Mouse (Mus musculus) MEL (cell line): ENCODE data around the gene Dyrk1a. TPM values are rescaled to one million over a fixed set of nuclear protein-coding genes. Genes with fewer than 3 reads are reported as not detected.
A peak's percentile ranks its signal among the peaks of the same experiment; 100 is the strongest.

Source experiments
- DNase-seq: peaks from one replicate; pipeline ENCODE4 v3.0.0; 2011; ENCODE audit warnings: low read depth, low spot score
- H3K27ac ChIP-seq: 2 replicates; pipeline ENCODE4 v1.5.1; 2012; ENCODE audit warnings: low read depth, mild to moderate bottlenecking, control low read depth, low read length, moderate library complexity; ENCODE audit not compliant: control insufficient read depth
- H3K27me3 ChIP-seq, 2 experiments: fragments of 150-350 bp in 1 of 2; sonication (generic) in 1 of 2; 2 replicates each; pipeline ENCODE4 v1.6.1; 2012; ENCODE audit warnings: low read length in 2 of 2, mild to moderate bottlenecking in 2 of 2, improper control_type of control experiment in 1 of 2, moderate library complexity in 1 of 2; ENCODE audit not compliant: insufficient read depth in 2 of 2, control insufficient read depth in 1 of 2
- H3K36me3 ChIP-seq, 2 experiments: 2 replicates each; pipeline ENCODE4 v1.6.1; 2012 to 2014; ENCODE audit warnings: low read length in 2 of 2, improper control_type of control experiment in 1 of 2, inconsistent platforms in 1 of 2, mild to moderate bottlenecking in 1 of 2; ENCODE audit not compliant: insufficient read depth in 2 of 2, control insufficient read depth in 1 of 2
- H3K4me1 ChIP-seq, 2 experiments: fragments of 150-350 bp in 1 of 2; sonication (generic) in 1 of 2; 2 replicates each; pipeline ENCODE4 v1.6.1; 2012; ENCODE audit warnings: low read length in 2 of 2, improper control_type of control experiment in 1 of 2, mild to moderate bottlenecking in 1 of 2; ENCODE audit not compliant: insufficient read depth in 2 of 2, control insufficient read depth in 1 of 2
- H3K4me3 ChIP-seq, 2 experiments: fragments of 150-350 bp in 1 of 2; sonication (generic) in 1 of 2; 2 replicates each; pipeline ENCODE4 v1.5.1; 2012; ENCODE audit warnings: low read depth in 2 of 2, low read length in 2 of 2, mild to moderate bottlenecking in 2 of 2, moderate library complexity in 2 of 2, control low read depth in 1 of 2, improper control_type of control experiment in 1 of 2; ENCODE audit not compliant: control insufficient read depth in 1 of 2, insufficient read depth in 1 of 2
- H3K79me2 ChIP-seq: 2 replicates; pipeline ENCODE4 v1.6.1; 2012; ENCODE audit warnings: mild to moderate bottlenecking, low read length, moderate library complexity; ENCODE audit not compliant: control insufficient read depth, poor library complexity, insufficient read depth
- H3K9ac ChIP-seq: 2 replicates; pipeline ENCODE4 v1.6.1; 2012; ENCODE audit warnings: low read depth, mild to moderate bottlenecking, control low read depth, low read length, moderate library complexity; ENCODE audit not compliant: control insufficient read depth, poor library complexity, severe bottlenecking
- H3K9me3 ChIP-seq: fragments of 150-350 bp; sonication (generic); replicated peaks from 2 replicates; pipeline ENCODE4 v1.6.1; 2012; ENCODE audit warnings: mild to moderate bottlenecking, low read length, improper control_type of control experiment, moderate library complexity; ENCODE audit not compliant: insufficient read depth
- BHLHE40 ChIP-seq: IDR thresholded peaks from 2 replicates; pipeline ENCODE4 v1.6.1; 2012; ENCODE audit warnings: low read depth, mild to moderate bottlenecking, inconsistent platforms, low read length, improper control_type of control experiment, borderline replicate concordance
- CHD2 ChIP-seq: IDR thresholded peaks from 2 replicates; pipeline ENCODE4 v1.6.1; 2011; ENCODE audit warnings: low read length, improper control_type of control experiment
- CTCF ChIP-seq, 3 experiments: IDR thresholded peaks in 2 of 3; conservative IDR thresholded peaks in 1 of 3; 2 replicates each; pipeline ENCODE4 v1.5.1; 2011 to 2012; ENCODE audit warnings: low read length in 3 of 3, low read depth in 2 of 3, mild to moderate bottlenecking in 2 of 3, improper control_type of control experiment in 1 of 3, inconsistent platforms in 1 of 3, mixed read lengths in 1 of 3, moderate library complexity in 1 of 3; ENCODE audit not compliant: control insufficient read depth in 1 of 3, insufficient read depth in 1 of 3, poor library complexity in 1 of 3, severe bottlenecking in 1 of 3
- EP300 ChIP-seq, 2 experiments: IDR thresholded peaks; 2 replicates each; pipeline ENCODE4 v1.6.1; 2011; ENCODE audit warnings: improper control_type of control experiment in 2 of 2, low read length in 2 of 2, low read depth in 1 of 2, mild to moderate bottlenecking in 1 of 2
- HCFC1 ChIP-seq: IDR thresholded peaks from 2 replicates; pipeline ENCODE4 v1.6.1; 2012; ENCODE audit warnings: low read depth, mild to moderate bottlenecking, inconsistent platforms, low read length, improper control_type of control experiment, moderate library complexity
- KAT2A ChIP-seq: conservative IDR thresholded peaks from 2 replicates; pipeline ENCODE4 v1.6.1; 2012; ENCODE audit warnings: low read depth, low read length, improper control_type of control experiment, inconsistent platforms
- MAX ChIP-seq: IDR thresholded peaks from 2 replicates; pipeline ENCODE4 v1.6.1; 2011; ENCODE audit warnings: low read length, improper control_type of control experiment
- MAZ ChIP-seq: IDR thresholded peaks from 2 replicates; pipeline ENCODE4 v1.6.1; 2012; ENCODE audit warnings: low read depth, mild to moderate bottlenecking, inconsistent platforms, low read length, improper control_type of control experiment
- MXI1 ChIP-seq: IDR thresholded peaks from 2 replicates; pipeline ENCODE4 v1.6.1; 2011; ENCODE audit warnings: mild to moderate bottlenecking, low read depth, low read length, improper control_type of control experiment
- MYB ChIP-seq: IDR thresholded peaks from 2 replicates; pipeline ENCODE4 v1.6.1; 2011; ENCODE audit warnings: mild to moderate bottlenecking, low read depth, low read length, improper control_type of control experiment
- MYC ChIP-seq: IDR thresholded peaks from 2 replicates; pipeline ENCODE4 v1.6.1; 2011; ENCODE audit warnings: low read depth, mild to moderate bottlenecking, low read length, improper control_type of control experiment, moderate library complexity
- NELFE ChIP-seq: IDR thresholded peaks from 2 replicates; pipeline ENCODE4 v1.6.1; 2011; ENCODE audit warnings: low read depth, low read length, improper control_type of control experiment
- NRF1 ChIP-seq: IDR thresholded peaks from 2 replicates; pipeline ENCODE4 v1.6.1; 2014; ENCODE audit warnings: low read depth, mild to moderate bottlenecking, inconsistent platforms, low read length, improper control_type of control experiment, moderate library complexity; ENCODE audit not compliant: poor library complexity, insufficient read depth, severe bottlenecking
- POLR2A ChIP-seq, 2 experiments: IDR thresholded peaks; 2 replicates each; pipeline ENCODE4 v1.6.1; 2011 to 2012; ENCODE audit warnings: low read length in 2 of 2, mild to moderate bottlenecking in 2 of 2, control low read depth in 1 of 2, improper control_type of control experiment in 1 of 2, low read depth in 1 of 2, moderate library complexity in 1 of 2; ENCODE audit not compliant: control insufficient read depth in 1 of 2, insufficient read depth in 1 of 2, poor library complexity in 1 of 2
- POLR2AphosphoS5 ChIP-seq: IDR thresholded peaks from 2 replicates; pipeline ENCODE4 v1.6.1; 2012; ENCODE audit warnings: low read depth, borderline replicate concordance, mild to moderate bottlenecking, inconsistent platforms, low read length, moderate library complexity, mixed read lengths
- RAD21 ChIP-seq: IDR thresholded peaks from 2 replicates; pipeline ENCODE4 v1.6.1; 2011; ENCODE audit warnings: mild to moderate bottlenecking, low read depth, low read length, improper control_type of control experiment
- RCOR1 ChIP-seq: IDR thresholded peaks from 2 replicates; pipeline ENCODE4 v1.6.1; 2012; ENCODE audit warnings: low read depth, mild to moderate bottlenecking, inconsistent platforms, low read length, improper control_type of control experiment
- SIN3A ChIP-seq: IDR thresholded peaks from 2 replicates; pipeline ENCODE4 v1.6.1; 2012; ENCODE audit warnings: low read length, improper control_type of control experiment, inconsistent platforms
- SMC3 ChIP-seq: IDR thresholded peaks from 2 replicates; pipeline ENCODE4 v1.6.1; 2011; ENCODE audit warnings: low read depth, low read length, improper control_type of control experiment
- TAL1 ChIP-seq: IDR thresholded peaks from 2 replicates; pipeline ENCODE4 v1.6.1; 2012; ENCODE audit warnings: mild to moderate bottlenecking, inconsistent platforms, low read length, moderate library complexity, mixed read lengths
- TBP ChIP-seq: IDR thresholded peaks from 2 replicates; pipeline ENCODE4 v1.8.0; 2011; ENCODE audit warnings: low read depth, low read length, improper control_type of control experiment
- UBTF ChIP-seq: IDR thresholded peaks from 2 replicates; pipeline ENCODE4 v1.6.1; 2012; ENCODE audit warnings: low read depth, mild to moderate bottlenecking, inconsistent platforms, low read length, improper control_type of control experiment, moderate library complexity, borderline replicate concordance; ENCODE audit not compliant: insufficient read depth
- USF2 ChIP-seq, 2 experiments: IDR thresholded peaks; 2 replicates each; pipeline ENCODE4 v1.6.1; 2011 to 2012; ENCODE audit warnings: improper control_type of control experiment in 2 of 2, low read length in 2 of 2, borderline replicate concordance in 1 of 2, inconsistent platforms in 1 of 2, low read depth in 1 of 2, mild to moderate bottlenecking in 1 of 2; ENCODE audit not compliant: insufficient read depth in 1 of 2
- ZC3H11A ChIP-seq: IDR thresholded peaks from 2 replicates; pipeline ENCODE4 v1.6.1; 2012; ENCODE audit warnings: low read depth, mild to moderate bottlenecking, inconsistent platforms, low read length, improper control_type of control experiment
- ZKSCAN1 ChIP-seq: IDR thresholded peaks from 2 replicates; pipeline ENCODE4 v1.6.1; 2012; ENCODE audit warnings: low read depth, mild to moderate bottlenecking, inconsistent platforms, low read length, improper control_type of control experiment, moderate library complexity
- ZNF384 ChIP-seq: IDR thresholded peaks from 2 replicates; pipeline ENCODE4 v1.6.1; 2012; ENCODE audit warnings: low read depth, mild to moderate bottlenecking, inconsistent platforms, low read length, improper control_type of control experiment
- polyA plus RNA-seq, 2 experiments: library from polyadenylated mRNA; stranded (reverse) in 1 of 2; unstranded in 1 of 2; fragments of >175 nt in 1 of 2; fragments of >200 nt in 1 of 2; gene quantifications; 2 replicates each; pipeline versions ENCODE4 v1.2.1 to v1.2.4; 2012; ENCODE audit warnings: low replicate concordance in 2 of 2, low read depth in 1 of 2; ENCODE audit not compliant: insufficient read length in 2 of 2, insufficient read depth in 1 of 2, missing spikeins in 1 of 2
- total RNA-seq: library from RNA; depleted of rRNA; stranded (reverse); fragments of 300-350 nt; gene quantifications from 2 replicates; pipeline ENCODE4 v1.2.3, GENCODE M21; 2012

The Dyrk1a gene
- total and polyA plus RNA-seq, 3 experiments, result 22.6 to 126 (median 34.7) TPM

- Histone ChIP-seq H3K27ac (no peak overlapping the region), H3K27me3 (no peaks in the 10 kb centered on the region; a peak in 1 of 4 replicates), H3K79me2 (no peaks in the 10 kb centered on the region), H3K4me3 (no peak overlapping the region), H3K9me3 (no peaks in the 10 kb centered on the region), H3K9ac (no peak overlapping the region), H3K4me1 (no peaks in the 10 kb centered on the region), H3K36me3 (no peaks in the 10 kb centered on the region)
- DNase-seq, result no peak
- no peak for TF ChIP-seq HCFC1
Measured at GRCm38 (mm10) chr16:94718919-94719318, 149.1 kb downstream of the Dyrk1a start.

- no peak for DNase-seq
- no peak overlapping the region for H3K27ac ChIP-seq
Measured at GRCm38 (mm10) chr16:94719488-94719887, 149.7 kb downstream of the Dyrk1a start.

GRCm38 (mm10) chr16:94720476-94721153, 150.8 kb downstream of the Dyrk1a start:
- TF ChIP-seq MXI1, result no peak
- no peak for TF ChIP-seq CHD2
- no peak for TF ChIP-seq POLR2AphosphoS5
- TF ChIP-seq ZNF384, result no peak
- no peak for TF ChIP-seq NRF1
- no peak for TF ChIP-seq KAT2A
- no peak for TF ChIP-seq TBP
- no peak for TF ChIP-seq MAZ
- TF ChIP-seq MAX, result no peak
- no peak for TF ChIP-seq USF2 (IDR thresholded peaks at IDR 0.05; ENCODE audit: borderline replicate concordance in 1 of 2, insufficient read depth in 1 of 2, low read depth in 1 of 2, low read length in 2 of 2)
- TF ChIP-seq SIN3A, result no peak
- no peak for TF ChIP-seq NELFE
- TF ChIP-seq POLR2A (IDR thresholded peaks at IDR 0.05; ENCODE audit: control insufficient read depth in 1 of 2, insufficient read depth in 1 of 2, low read depth in 1 of 2, low read length in 2 of 2, poor library complexity in 1 of 2), result no peak
- Histone ChIP-seq H3K9ac (no peak overlapping the region), H3K27me3 (no peaks in the 10 kb centered on the region; a peak in 1 of 4 replicates), H3K4me3 (no peak overlapping the region), H3K9me3 (no peaks in the 10 kb centered on the region), H3K4me1 (no peaks in the 10 kb centered on the region), H3K79me2 (no peaks in the 10 kb centered on the region), H3K27ac (no peak overlapping the region), H3K36me3 (no peaks in the 10 kb centered on the region)
- DNase-seq, result peak; percentile 45

More at GRCm38 (mm10) chr16:94719488-94719887, 149.7 kb downstream of the Dyrk1a start:
- TF ChIP-seq TAL1 (no peak), RCOR1 (no peak), UBTF (no peak), TBP (no peak), KAT2A (no peak), SMC3 (no peak), RAD21 (no peak), MYC (no peak), BHLHE40 (no peak), POLR2AphosphoS5 (no peak), MYB (no peak), EP300 (IDR thresholded peaks at IDR 0.05; ENCODE audit: low read depth in 1 of 2, low read length in 2 of 2) (no peak), CTCF (IDR thresholded peaks at IDR 0.05 in 2 of 3, conservative IDR thresholded peaks at IDR 0.05 in 1 of 3; ENCODE audit: control insufficient read depth in 1 of 3, insufficient read depth in 1 of 3, low read depth in 2 of 3, low read length in 3 of 3, poor library complexity in 1 of 3, severe bottlenecking in 1 of 3) (no peak), CHD2 (no peak), ZKSCAN1 (no peak), USF2 (IDR thresholded peaks at IDR 0.05; ENCODE audit: borderline replicate concordance in 1 of 2, insufficient read depth in 1 of 2, low read depth in 1 of 2, low read length in 2 of 2) (no peak), MAX (no peak), ZC3H11A (no peak)
- Histone ChIP-seq H3K9me3 (no peaks in the 10 kb centered on the region), H3K4me1 (no peaks in the 10 kb centered on the region), H3K27me3 (no peaks in the 10 kb centered on the region; a peak in 1 of 4 replicates), H3K4me3 (no peak overlapping the region), H3K9ac (no peak overlapping the region), H3K36me3 (no peaks in the 10 kb centered on the region), H3K79me2 (no peaks in the 10 kb centered on the region)
